ENCODE assay signal across 8 mouse cellular contexts in genomic region chr17:32506729-32507245, GRCm38 (mm10). TPM values are rescaled to one million over a fixed set of nuclear protein-coding genes. Genes with fewer than 3 reads are reported as not detected.
DNase-seq lines count a peak whose midpoint lies in the region; ATAC-seq lines count a peak whose summit lies in the region.

No protein-coding gene starts in this region.

- peak overlapping the region; percentile 83 for H3K27ac ChIP-seq in forebrain, embryonic 12.5 days
- peak overlapping the region; percentile 84 for H3K27ac ChIP-seq in midbrain, embryonic 13.5 days

- no peaks in the 10 kb centered on the region for H3K27me3 ChIP-seq in forebrain, embryonic 12.5 days
- H3K27me3 ChIP-seq in midbrain, embryonic 13.5 days = no peaks in the 10 kb centered on the region

- H3K36me3 ChIP-seq in forebrain, embryonic 12.5 days (replicated peaks) = no peaks in the 10 kb centered on the region; the same call in 1 of the 2 replicates
- 0 out of 2 replicates have a peak, but pooled peaks cover 3% of the 10 kb centered on the region for H3K36me3 ChIP-seq in midbrain, embryonic 13.5 days

- H3K4me2 ChIP-seq in forebrain, embryonic 12.5 days = peak overlapping the region; percentile 78
- peak overlapping the region; percentile 78 for H3K4me2 ChIP-seq in midbrain, embryonic 13.5 days (replicated peaks)

- peaks cover 18% of the 10 kb centered on the region for H3K4me1 ChIP-seq in forebrain, embryonic 12.5 days
- H3K4me1 ChIP-seq in midbrain, embryonic 13.5 days (replicated peaks) = peaks cover 26% of the 10 kb centered on the region

- no peaks in the 10 kb centered on the region for H3K9me3 ChIP-seq in forebrain, embryonic 12.5 days
- no peaks in the 10 kb centered on the region for H3K9me3 ChIP-seq in midbrain, embryonic 13.5 days

- peak; percentile 4 for DNase-seq in ovary, postnatal 14 days (ENCODE audit: low spot score)
- DNase-seq in ovary, adult 18-20 months (ENCODE audit: low spot score) = no peak
- DNase-seq in kidney, adult 9 months = peak; percentile 26
- no peak for DNase-seq in embryo, embryonic 10.5 days (ENCODE audit: low spot score)
- no peak for DNase-seq in layer of hippocampus, adult 8-10 months (ENCODE audit: low spot score in 2 of 2)
- DNase-seq in adipocyte (ENCODE audit: low spot score) = no peak

- peak overlapping the region; percentile 41 for H3K4me3 ChIP-seq in forebrain, embryonic 12.5 days (replicated peaks)
- H3K4me3 ChIP-seq in midbrain, embryonic 13.5 days (replicated peaks) = peak overlapping the region; percentile 54

- H3K9ac ChIP-seq in forebrain, embryonic 12.5 days = peak overlapping the region; percentile 63
- peak overlapping the region; percentile 70 for H3K9ac ChIP-seq in midbrain, embryonic 13.5 days (replicated peaks)

- WGBS in forebrain, embryonic 12.5 days = 33% methylated on average over 9 of the region's 9 CpGs
- 43% methylated on average over 9 of the region's 9 CpGs for WGBS in midbrain, embryonic 13.5 days

- ATAC-seq in forebrain, embryonic 12.5 days (ENCODE audit: low FRiP score) = peak; percentile 48
- ATAC-seq in midbrain, embryonic 13.5 days = no peak; the same call in 1 of the 2 replicates

RNA-seq across cellular contexts. Expression of gene Cyp4f17, which starts 0.9 kb away (rescaled TPM):
- 6.5 and 6.8 TPM in 2 replicates for polyA plus RNA-seq in forebrain, embryonic 12.5 days (2016; fragmentation: Nextera tagmentation; extraction: Ambion mirVana)
- polyA plus RNA-seq in midbrain, embryonic 13.5 days (2015; fragmentation: Nextera tagmentation; extraction: Ambion mirVana) = 13.0 and 13.8 TPM in 2 replicates
- total RNA-seq in layer of hippocampus, adult 8-10 months (2022) = 1 to 10 TPM; 3.6 to 8.1 (median 5.2) TPM

RNA-seq across cellular contexts. Expression of gene Cyp4f16, which starts 29.6 kb away (rescaled TPM):
- 19.3 and 19.7 TPM in 2 replicates for polyA plus RNA-seq in forebrain, embryonic 12.5 days (2016; fragmentation: Nextera tagmentation; extraction: Ambion mirVana)
- polyA plus RNA-seq in midbrain, embryonic 13.5 days (2015; fragmentation: Nextera tagmentation; extraction: Ambion mirVana) = 19.2 and 20.4 TPM in 2 replicates
- 10 to 100 TPM in 1 of 4 experiments, 1 to 10 TPM in 3; 7.7 to 10.1 (median 7.9) TPM for total RNA-seq in layer of hippocampus, adult 8-10 months (2022)

RNA-seq across cellular contexts. Expression of gene Cyp4f39, which starts 54.3 kb away (rescaled TPM):
- polyA plus RNA-seq in forebrain, embryonic 12.5 days (2016; fragmentation: Nextera tagmentation; extraction: Ambion mirVana) = 0.22 and 0.32 TPM in 2 replicates
- polyA plus RNA-seq in midbrain, embryonic 13.5 days (2015; fragmentation: Nextera tagmentation; extraction: Ambion mirVana) = 1.2 TPM in 2 replicates
- total RNA-seq in layer of hippocampus, adult 8-10 months (2022) = not detected

Comparison
In these comparisons a context has a peak if more than half of its experiments do, and no peak if none do; other contexts are left out.
1. DNase-seq: peak in ovary, postnatal 14 days (single experiment) and kidney, adult 9 months (single experiment); none in ovary, adult 18-20 months (single experiment), embryo, embryonic 10.5 days (single experiment), layer of hippocampus, adult 8-10 months (0 of 2) and adipocyte (single experiment).